Mouse (Mus musculus) liver, embryonic 14.5 days (tissue): Measurements from ENCODE around the gene Olfr888.

Experiments used
- CTCF ChIP-seq: IDR thresholded peaks from 2 replicates; pipeline ENCODE4 v1.5.1; 2016; ENCODE audit warnings: antibody characterized with exemption, low read depth, control low read depth
- EP300 ChIP-seq: IDR thresholded peaks from 2 replicates; pipeline ENCODE4 v1.6.1; 2016; ENCODE audit warnings: antibody characterized with exemption, low read depth

DNA sequence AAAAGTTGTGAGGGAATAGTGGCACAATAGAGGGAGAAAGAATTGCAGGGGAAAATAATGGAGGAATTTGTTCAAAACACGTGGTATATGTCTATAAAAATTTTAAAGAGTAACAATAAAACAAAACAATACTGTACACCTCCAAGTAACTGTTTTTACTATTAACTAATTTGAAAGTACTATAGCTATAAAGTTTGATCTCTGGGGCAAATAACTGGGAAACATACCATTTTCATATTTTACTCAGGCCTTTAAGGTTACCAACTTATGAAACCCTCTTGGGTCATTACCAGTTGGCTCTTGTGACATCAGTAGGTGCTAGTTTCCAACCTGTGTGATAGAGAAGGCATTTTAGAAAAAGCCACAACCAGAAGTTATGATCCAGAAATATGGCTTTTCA is 24.2 kb upstream of the Olfr888 start, which contains the start of gene Olfr887:
- TF ChIP-seq CTCF: no peak
- TF ChIP-seq EP300: no peak
